Mouse (Mus musculus): ENCODE measurements around the gene Radil. TPM values are rescaled to one million over a fixed set of nuclear protein-coding genes. Genes with fewer than 3 reads are reported as not detected.

The Radil gene
- polyA plus RNA-seq, 1 experiment from 2014 or later = 13.6 TPM

DNA sequence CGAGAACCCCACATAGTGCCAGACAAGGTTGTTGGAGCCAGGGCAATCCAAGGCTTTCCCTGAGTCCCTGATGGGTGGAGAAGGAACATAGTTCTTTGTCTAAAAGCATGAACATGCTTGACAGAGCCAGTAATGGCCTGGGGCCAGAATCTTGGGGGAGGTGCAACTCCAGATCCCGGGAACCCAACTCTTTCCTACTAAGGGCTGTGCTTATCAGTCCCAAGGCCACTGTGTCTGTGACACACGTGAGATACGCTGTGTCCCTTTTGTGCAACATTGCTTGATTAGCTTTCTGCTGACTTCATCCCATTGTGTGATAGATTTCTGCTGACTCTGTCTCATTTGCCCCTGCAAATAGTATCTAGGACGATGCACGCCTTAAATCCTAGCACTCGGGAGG lies 25.9 kb upstream of the Radil start:
- Histone ChIP-seq H3K27me3 (ENCODE audit: control insufficient read depth, insufficient read depth, low read length) (no peaks in the 10 kb centered on the region), H3K36me3 (ENCODE audit: control insufficient read depth, insufficient read depth, low read length) (no peaks in the 10 kb centered on the region), H3K4me3 (replicated peaks; ENCODE audit: low read depth, low read length) (no peak overlapping the region), H3K9me3 (ENCODE audit: control insufficient read depth, low read length) (0 out of 2 replicates have a peak, but pooled peaks cover 3% of the 10 kb centered on the region), H3K9ac (replicated peaks; ENCODE audit: low read length) (no peak overlapping the region), H3K4me1 (ENCODE audit: control insufficient read depth, insufficient read depth, low read length) (no peaks in the 10 kb centered on the region), H3K27ac (replicated peaks; ENCODE audit: low read depth, low read length) (no peak overlapping the region), H3K4me2 (ENCODE audit: low read length) (no peak overlapping the region)
- ATAC-seq (ENCODE audit: low FRiP score, low TSS enrichment) (no peak), DNase-seq (no peak)
- WGBS = 79% methylated on average over 7 of the region's 7 CpGs

DNA sequence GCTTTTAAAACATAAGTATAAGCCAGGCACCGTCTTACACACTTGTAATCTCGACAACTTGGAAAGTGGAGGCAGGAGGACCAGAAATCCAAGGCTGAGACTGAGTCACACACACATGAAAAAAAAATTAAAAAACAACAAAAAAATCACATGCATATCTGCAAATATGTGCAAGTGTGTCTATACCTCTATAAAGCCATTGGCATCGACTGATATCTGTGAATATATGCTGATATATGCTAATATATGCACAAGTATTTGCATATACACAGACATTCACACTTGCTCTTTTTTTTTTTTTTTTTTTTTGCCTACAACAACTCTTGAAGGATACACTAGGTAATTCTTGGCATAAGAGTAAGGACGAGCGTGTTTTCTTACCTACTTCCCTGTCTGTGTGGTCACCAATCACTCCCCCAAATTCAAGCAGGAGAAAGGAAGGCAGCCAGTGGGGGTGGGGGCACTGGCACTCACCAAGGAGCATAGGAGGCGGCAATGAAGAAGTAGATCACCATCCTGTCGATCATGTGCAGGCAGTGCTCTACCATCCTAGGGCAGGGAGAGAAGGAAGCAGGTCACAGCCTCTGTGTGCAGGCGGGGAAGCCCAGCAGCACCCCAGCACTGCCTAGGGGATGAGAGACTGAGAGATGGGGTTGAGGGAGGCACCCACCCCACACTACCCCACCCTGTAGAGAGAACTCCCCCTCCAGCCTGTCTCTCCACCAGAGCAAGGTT lies 23.6 kb upstream of the Radil start:
- 72% methylated on average over 8 of the region's 8 CpGs for WGBS
- ATAC-seq (ENCODE audit: low FRiP score, low TSS enrichment) (no peak), DNase-seq (no peak)
- H3K36me3 ChIP-seq (ENCODE audit: control insufficient read depth, insufficient read depth, low read length) = no peaks in the 10 kb centered on the region
- no peaks in the 10 kb centered on the region for H3K27me3 ChIP-seq (ENCODE audit: control insufficient read depth, insufficient read depth, low read length)
- H3K9me3 ChIP-seq (ENCODE audit: control insufficient read depth, low read length) = 0 out of 2 replicates have a peak, but pooled peaks cover 3% of the 10 kb centered on the region
- H3K4me1 ChIP-seq (ENCODE audit: control insufficient read depth, insufficient read depth, low read length) = no peaks in the 10 kb centered on the region
- H3K4me2 ChIP-seq (ENCODE audit: low read length) = no peak overlapping the region
- H3K27ac ChIP-seq (replicated peaks; ENCODE audit: low read depth, low read length) = no peak overlapping the region
- no peak overlapping the region for H3K9ac ChIP-seq (replicated peaks; ENCODE audit: low read length)
- H3K4me3 ChIP-seq (replicated peaks; ENCODE audit: low read depth, low read length) = no peak overlapping the region

DNA sequence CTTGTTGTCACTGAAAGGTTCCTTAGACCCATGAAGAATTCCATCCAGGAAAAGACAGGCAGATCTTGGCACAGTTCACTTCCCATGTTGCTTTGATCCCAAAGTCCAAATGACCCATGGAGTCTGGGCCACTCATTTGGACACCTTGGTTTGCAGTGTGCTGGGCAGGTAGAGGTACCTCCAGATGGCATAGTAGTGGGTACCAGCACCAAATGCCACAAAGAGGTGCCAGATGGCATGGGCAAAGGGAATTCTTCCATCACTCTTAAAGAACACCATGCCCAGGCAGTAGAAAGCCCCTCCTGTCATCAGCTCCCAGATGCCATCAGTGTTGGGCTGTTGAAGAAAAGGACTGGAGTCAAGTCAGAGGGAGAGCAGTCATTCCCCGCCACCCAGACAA lies 13.7 kb upstream of the Radil start:
- H3K9me3 ChIP-seq (ENCODE audit: control insufficient read depth, low read length) = no peaks in the 10 kb centered on the region
- no peak overlapping the region for H3K9ac ChIP-seq (replicated peaks; ENCODE audit: low read length)
- 0 out of 2 replicates have a peak, but pooled peaks cover 4% of the 10 kb centered on the region for H3K36me3 ChIP-seq (ENCODE audit: control insufficient read depth, insufficient read depth, low read length)
- no peaks in the 10 kb centered on the region for H3K27me3 ChIP-seq (ENCODE audit: control insufficient read depth, insufficient read depth, low read length)
- ATAC-seq (ENCODE audit: low FRiP score, low TSS enrichment) (no peak), DNase-seq (no peak)
- H3K4me1 ChIP-seq (ENCODE audit: control insufficient read depth, insufficient read depth, low read length) = no peaks in the 10 kb centered on the region
- 97% methylated on average over 1 of the region's 1 CpGs for WGBS
- no peak overlapping the region for H3K4me2 ChIP-seq (ENCODE audit: low read length)
- no peak overlapping the region for H3K27ac ChIP-seq (replicated peaks; ENCODE audit: low read depth, low read length)
- H3K4me3 ChIP-seq (replicated peaks; ENCODE audit: low read depth, low read length) = no peak overlapping the region

DNA sequence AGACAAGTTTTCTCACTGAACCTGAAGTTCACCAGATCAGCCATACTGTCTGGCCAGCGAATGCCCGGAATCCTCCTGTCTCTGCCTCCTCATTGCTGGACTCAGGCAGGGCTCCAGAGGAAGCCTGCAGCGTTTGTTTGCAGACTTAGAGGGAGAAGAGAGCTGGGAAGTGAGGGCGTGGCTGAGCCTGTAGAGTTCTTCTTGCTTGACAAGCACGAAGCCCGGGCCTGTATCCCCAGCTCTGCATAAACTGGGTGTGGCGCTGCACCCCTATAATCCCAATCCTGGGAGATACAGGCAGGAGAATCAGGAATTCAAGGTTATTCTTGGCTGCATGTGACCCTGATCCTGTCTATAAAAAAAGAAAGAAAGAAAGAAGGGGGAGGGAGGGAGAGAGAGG lies 9.4 kb upstream of the Radil start:
- DNase-seq (no peak), ATAC-seq (ENCODE audit: low FRiP score, low TSS enrichment) (no peak)
- WGBS = 54% methylated on average over 7 of the region's 7 CpGs
- Histone ChIP-seq H3K9me3 (ENCODE audit: control insufficient read depth, low read length) (no peaks in the 10 kb centered on the region), H3K27ac (replicated peaks; ENCODE audit: low read depth, low read length) (no peak overlapping the region), H3K4me1 (ENCODE audit: control insufficient read depth, insufficient read depth, low read length) (no peaks in the 10 kb centered on the region), H3K4me2 (ENCODE audit: low read length) (no peak overlapping the region), H3K9ac (replicated peaks; ENCODE audit: low read length) (no peak overlapping the region), H3K36me3 (ENCODE audit: control insufficient read depth, insufficient read depth, low read length) (no peaks in the 10 kb centered on the region), H3K4me3 (replicated peaks; ENCODE audit: low read depth, low read length) (no peak overlapping the region), H3K27me3 (ENCODE audit: control insufficient read depth, insufficient read depth, low read length) (no peaks in the 10 kb centered on the region)

DNA sequence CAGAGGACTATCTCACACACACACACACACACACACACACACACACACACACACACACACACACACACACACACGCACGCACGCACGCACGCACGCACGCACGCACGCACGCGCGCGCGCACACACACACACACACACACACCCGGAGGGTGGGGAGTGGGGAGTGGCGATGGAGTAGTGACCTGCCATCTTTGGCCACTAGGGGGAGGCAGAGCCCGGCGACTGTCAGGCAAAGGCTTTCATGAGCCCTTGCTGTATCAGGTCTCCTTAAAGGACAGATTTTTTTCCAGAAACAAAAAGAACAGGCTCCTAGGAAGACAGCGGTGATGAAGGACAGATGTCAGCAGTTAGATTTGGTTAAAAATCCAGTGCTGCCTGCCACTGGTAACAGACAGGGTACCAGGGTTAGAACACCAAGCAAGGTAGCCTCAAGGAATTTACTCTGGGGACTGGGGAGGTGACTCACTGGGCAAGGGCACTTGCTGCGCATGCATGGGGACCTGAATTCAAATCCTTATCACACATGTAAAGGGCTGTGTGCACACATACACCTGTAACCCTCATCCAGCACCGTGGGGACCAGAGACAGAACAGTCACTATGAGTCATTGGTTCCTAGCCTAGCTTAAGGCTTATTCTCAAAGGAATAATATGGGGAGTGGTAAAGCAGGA lies 6.6 kb upstream of the Radil start:
- Histone ChIP-seq H3K4me3 (replicated peaks; ENCODE audit: low read depth, low read length) (no peak overlapping the region), H3K27me3 (ENCODE audit: control insufficient read depth, insufficient read depth, low read length) (no peaks in the 10 kb centered on the region), H3K9ac (replicated peaks; ENCODE audit: low read length) (no peak overlapping the region), H3K27ac (replicated peaks; ENCODE audit: low read depth, low read length) (no peak overlapping the region), H3K9me3 (ENCODE audit: control insufficient read depth, low read length) (no peaks in the 10 kb centered on the region), H3K4me1 (ENCODE audit: control insufficient read depth, insufficient read depth, low read length) (no peaks in the 10 kb centered on the region), H3K36me3 (ENCODE audit: control insufficient read depth, insufficient read depth, low read length) (no peaks in the 10 kb centered on the region), H3K4me2 (ENCODE audit: low read length) (no peak overlapping the region)
- ATAC-seq (ENCODE audit: low FRiP score, low TSS enrichment) = peak; percentile 55; the same call in 1 of the 2 replicates
- 25% methylated on average over 19 of the region's 21 CpGs for WGBS
- DNase-seq = peak; percentile 85

DNA sequence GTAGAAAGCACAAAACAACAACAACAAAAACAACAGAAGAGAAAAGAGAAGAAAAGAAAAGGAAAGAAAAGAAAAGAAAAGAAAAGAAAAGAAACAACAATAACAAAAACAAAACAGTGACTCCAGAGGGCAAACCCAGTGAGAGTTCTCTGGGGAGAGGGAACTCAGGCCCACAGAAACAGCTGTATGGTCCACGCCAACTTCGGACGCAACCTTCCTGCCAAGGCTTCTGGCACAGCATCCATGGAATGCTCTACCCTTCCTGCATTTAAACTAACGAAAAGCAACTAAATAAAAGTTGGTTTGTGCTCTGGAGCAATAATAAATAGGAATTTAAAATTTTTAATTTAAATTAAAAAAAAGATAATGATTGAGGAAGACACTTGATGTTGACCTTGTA lies 5.8 kb upstream of the Radil start:
- Histone ChIP-seq H3K27me3 (ENCODE audit: control insufficient read depth, insufficient read depth, low read length) (no peaks in the 10 kb centered on the region), H3K4me3 (replicated peaks; ENCODE audit: low read depth, low read length) (no peak overlapping the region), H3K4me2 (ENCODE audit: low read length) (no peak overlapping the region), H3K9me3 (ENCODE audit: control insufficient read depth, low read length) (no peaks in the 10 kb centered on the region), H3K4me1 (ENCODE audit: control insufficient read depth, insufficient read depth, low read length) (no peaks in the 10 kb centered on the region), H3K27ac (replicated peaks; ENCODE audit: low read depth, low read length) (no peak overlapping the region), H3K36me3 (ENCODE audit: control insufficient read depth, insufficient read depth, low read length) (no peaks in the 10 kb centered on the region), H3K9ac (replicated peaks; ENCODE audit: low read length) (no peak overlapping the region)
- no peak for ATAC-seq (ENCODE audit: low FRiP score, low TSS enrichment)
- WGBS = 96% methylated on average over 4 of the region's 4 CpGs
- no peak for DNase-seq

DNA sequence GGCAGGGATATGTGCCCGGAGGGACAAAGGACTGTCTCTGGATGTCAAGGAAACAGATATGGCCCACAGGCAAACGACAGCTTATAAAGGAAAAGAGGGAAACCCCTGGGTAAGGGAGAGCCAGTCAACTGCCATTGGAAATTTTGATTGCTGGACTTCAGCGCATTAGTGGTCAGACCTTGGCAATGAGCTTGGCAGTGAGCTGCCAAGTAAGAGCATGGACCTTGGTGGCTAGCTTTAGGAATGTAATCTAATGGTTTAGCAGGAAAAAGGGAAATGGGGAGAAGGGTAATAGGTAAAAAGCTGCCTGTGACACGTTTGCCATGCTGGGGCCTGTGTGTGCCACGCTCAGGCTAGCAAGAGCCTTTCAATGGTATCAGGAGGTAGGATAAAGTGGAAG lies 5.0 kb upstream of the Radil start:
- Histone ChIP-seq H3K27ac (replicated peaks; ENCODE audit: low read depth, low read length) (no peak overlapping the region), H3K4me2 (ENCODE audit: low read length) (no peak overlapping the region), H3K9me3 (ENCODE audit: control insufficient read depth, low read length) (no peaks in the 10 kb centered on the region), H3K4me3 (replicated peaks; ENCODE audit: low read depth, low read length) (no peak overlapping the region), H3K4me1 (ENCODE audit: control insufficient read depth, insufficient read depth, low read length) (no peaks in the 10 kb centered on the region), H3K27me3 (ENCODE audit: control insufficient read depth, insufficient read depth, low read length) (no peaks in the 10 kb centered on the region), H3K9ac (replicated peaks; ENCODE audit: low read length) (no peak overlapping the region), H3K36me3 (ENCODE audit: control insufficient read depth, insufficient read depth, low read length) (no peaks in the 10 kb centered on the region)
- 79% methylated on average over 5 of the region's 5 CpGs for WGBS
- ATAC-seq (ENCODE audit: low FRiP score, low TSS enrichment) = no peak
- no peak for DNase-seq

DNA sequence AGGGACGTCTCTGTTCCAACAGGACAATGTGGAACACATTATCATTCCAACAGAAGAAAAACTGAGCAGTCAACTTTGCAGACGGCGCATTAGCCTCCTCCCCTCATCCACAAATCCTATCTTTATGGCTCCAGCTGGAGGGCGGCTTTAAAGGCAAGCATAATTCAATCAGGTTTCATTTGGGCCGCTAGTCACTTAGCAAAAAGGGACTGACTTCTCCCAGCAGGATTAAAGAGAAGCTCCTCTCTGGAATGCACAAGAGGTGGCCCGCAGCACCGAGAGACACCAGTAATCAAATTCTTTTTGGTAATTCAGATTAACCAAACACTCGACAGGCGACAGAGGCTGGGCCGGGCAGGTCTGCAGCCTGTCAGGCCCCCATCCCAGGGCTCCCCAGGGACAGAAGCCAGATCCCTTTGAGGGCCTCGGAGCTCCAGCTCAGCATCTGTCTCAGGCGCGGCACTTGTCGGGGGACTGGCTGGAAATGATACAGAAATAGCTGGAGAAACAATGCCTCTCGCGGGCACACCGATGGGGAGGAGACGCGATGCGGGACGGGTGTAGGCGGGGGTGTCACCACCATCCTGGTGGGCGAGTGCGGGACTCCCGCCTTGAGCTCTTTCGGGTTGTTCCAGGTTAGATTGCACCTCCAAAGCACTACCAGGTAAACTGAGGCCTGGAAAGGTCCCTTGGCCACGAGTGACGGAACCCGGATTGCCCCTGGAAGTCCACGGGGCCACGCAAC lies 765 bp downstream of the Radil start:
- Histone ChIP-seq H3K4me1 (ENCODE audit: control insufficient read depth, insufficient read depth, low read length) (peaks cover 13% of the 10 kb centered on the region; the same call in 1 of the 2 replicates), H3K9ac (replicated peaks; ENCODE audit: low read length) (peak overlapping the region; percentile 66), H3K9me3 (ENCODE audit: control insufficient read depth, low read length) (no peaks in the 10 kb centered on the region), H3K4me3 (replicated peaks; ENCODE audit: low read depth, low read length) (peak overlapping the region; percentile 63), H3K27ac (replicated peaks; ENCODE audit: low read depth, low read length) (peak overlapping the region; percentile 64), H3K36me3 (ENCODE audit: control insufficient read depth, insufficient read depth, low read length) (no peaks in the 10 kb centered on the region), H3K27me3 (ENCODE audit: control insufficient read depth, insufficient read depth, low read length) (no peaks in the 10 kb centered on the region), H3K4me2 (ENCODE audit: low read length) (peak overlapping the region; percentile 87)
- ATAC-seq (ENCODE audit: low FRiP score, low TSS enrichment) (peak; percentile 49), DNase-seq (peak; percentile 74)
- under 1% methylated on average over 31 of the region's 31 CpGs for whole genome bisulfite sequencing
